Mouse (Mus musculus): ENCODE measurements around the gene Dcdc2c.

Gene Dcdc2c

DNA sequence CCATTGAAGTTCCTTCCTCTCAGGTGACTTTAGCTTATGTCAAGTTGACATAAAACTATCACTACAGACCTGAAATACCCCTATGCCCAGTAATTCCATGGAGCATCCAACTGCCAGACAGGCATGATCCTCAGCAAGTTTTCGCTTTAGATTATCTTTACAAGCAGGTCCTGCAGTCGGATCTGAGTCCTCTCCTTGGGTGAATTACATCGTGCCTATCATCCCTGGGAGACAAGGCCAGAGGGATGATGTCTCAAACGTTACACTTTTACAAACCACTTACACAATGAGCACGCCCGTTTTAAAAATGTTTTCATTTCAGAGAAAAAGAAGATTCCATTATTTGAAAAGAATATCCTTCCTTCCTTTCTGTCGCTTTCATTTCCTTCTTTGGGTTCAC, 91.7 kb downstream of the Dcdc2c start:
- no peak for DNase-seq (ENCODE audit: low read depth, low spot score)

DNA sequence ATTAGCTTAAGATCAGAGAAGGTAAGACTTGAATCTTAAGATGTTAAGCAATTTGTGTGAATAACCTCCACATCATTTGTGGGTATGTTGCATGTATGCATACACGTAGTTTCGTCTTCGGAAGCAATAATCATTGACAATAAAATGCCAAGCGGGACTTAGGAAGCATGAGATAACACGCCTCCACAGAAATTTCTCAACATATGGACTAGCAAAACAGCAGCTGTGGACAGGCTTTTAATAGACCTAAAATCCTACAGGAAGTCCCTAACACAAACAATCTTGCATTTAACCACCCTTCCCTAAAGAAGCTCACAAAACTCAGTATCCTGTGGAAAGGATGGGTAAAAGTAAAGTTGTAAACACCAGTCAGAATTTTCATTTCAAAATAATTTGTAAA, 93.4 kb downstream of the Dcdc2c start:
- no peak for DNase-seq (ENCODE audit: low read depth, low spot score)

DNA sequence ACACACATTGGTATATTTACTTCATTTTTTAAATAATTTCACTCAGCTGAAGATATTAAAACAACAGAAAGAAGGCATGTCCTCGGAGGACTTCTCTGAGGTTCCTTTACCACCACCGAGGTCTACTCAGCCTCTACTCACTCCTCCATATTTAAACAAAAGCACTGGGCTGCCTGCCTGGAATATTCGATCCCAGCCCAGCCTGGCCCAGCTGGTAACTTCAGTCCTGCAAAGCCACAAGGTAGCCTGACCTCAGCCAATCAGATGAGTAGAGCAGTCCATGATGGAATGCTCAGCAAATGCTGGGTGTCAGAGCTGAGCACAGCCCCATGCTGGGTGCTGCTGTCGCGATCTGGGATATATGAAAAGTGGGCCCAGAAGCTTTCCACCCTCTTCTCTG, 115.7 kb downstream of the Dcdc2c start:
- DNase-seq (ENCODE audit: low read depth, low spot score), result no peak

DNA sequence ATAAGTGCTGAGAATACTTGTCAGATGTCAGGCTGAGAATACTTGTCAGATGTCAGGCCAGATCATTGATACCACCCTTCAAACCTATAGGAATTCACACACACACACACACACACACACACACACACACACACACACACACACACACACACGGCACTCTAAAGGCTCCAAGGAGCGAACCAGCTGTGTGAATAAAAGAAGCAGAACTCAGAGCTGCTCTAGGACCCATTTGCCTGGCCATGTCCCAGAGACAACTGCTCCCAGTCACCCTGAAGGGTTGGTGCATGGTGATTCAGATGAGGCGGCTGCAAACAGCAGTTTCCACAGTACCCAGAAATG, 119.5 kb downstream of the Dcdc2c start:
- no peak for DNase-seq (ENCODE audit: low read depth, low spot score)

DNA sequence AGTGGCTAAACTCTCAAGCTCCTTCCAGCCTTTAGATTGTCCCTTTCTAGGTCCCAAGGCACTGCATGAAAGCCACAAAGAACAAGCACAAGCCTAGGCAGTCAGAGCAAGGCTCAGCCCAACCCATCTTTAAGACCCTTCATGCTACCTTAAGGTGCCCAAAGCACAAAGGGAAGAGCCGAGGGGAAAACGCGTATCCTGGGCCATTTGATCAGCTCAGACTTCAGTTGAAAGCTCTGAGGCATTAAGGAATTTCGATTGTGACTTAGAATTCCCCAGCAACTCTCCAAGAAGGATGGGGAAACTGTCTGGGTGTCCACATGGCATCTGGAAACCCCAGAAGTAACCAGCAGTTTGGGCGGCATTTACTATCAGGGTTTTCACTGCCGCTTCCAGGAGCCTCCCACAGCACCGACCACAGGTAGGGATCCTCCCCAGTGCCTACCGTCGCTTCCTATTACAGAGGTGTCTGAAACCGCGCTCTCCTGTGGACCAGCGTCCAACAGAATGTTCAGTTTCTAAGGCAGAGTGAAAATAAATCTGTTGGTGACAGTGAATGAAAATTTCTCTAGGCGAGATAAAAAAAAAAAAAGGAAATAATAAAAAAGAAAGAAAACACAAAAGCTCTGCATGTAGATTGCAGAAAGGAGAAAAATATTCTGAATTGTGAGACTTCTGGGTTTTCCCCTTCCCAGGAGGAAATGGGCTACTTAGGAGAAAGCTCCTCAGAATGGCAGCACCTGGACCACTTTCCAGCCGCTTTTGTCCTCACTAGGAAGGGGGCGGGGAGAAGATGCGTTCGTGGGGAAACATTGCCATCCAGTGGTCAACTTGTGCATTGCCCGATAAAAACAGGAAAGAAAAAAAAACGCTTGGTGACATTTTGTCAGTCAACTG, 120.1 kb downstream of the Dcdc2c start:
- peak; percentile 3 for DNase-seq (ENCODE audit: low read depth, low spot score)

DNA sequence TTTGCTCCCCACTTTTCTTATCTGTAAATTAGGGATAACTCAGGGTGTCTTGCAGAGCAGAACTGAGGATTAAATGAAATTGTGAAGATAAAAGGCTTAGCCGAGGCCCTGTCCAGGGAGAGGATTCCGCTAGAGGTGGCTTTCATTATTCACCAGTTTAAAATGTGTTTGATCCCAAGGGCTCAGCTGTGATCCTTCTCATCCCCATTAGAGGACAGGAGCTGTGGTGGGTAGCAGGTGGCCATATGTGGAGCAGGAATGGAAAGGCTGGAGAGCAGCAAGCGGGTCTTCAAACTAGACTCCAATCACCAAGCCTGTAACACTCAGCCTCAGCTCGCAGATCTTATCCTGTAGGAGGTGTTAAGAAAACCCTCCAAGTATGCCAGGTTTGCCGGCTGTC, 122.3 kb downstream of the Dcdc2c start:
- DNase-seq (ENCODE audit: low read depth, low spot score), result no peak

DNA sequence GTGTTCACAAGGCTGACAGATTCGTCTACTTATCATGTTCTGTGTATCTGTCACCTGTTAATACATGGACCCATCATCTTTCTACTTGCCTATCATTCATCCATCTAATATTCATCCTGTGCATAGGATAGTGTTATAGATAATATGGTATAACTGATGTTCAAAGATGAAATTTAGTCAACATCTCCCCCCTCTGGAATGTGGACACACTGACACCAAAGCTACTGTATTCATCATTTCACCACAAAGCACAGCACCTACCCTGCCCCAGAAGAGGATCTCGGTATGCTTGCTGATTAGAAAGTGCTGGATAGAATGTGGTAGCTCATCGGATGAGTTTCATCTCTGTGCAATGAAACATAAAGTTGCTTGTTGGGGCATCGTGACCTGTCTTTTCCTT, 135.2 kb downstream of the Dcdc2c start:
- no peak for DNase-seq (ENCODE audit: low read depth, low spot score)

DNA sequence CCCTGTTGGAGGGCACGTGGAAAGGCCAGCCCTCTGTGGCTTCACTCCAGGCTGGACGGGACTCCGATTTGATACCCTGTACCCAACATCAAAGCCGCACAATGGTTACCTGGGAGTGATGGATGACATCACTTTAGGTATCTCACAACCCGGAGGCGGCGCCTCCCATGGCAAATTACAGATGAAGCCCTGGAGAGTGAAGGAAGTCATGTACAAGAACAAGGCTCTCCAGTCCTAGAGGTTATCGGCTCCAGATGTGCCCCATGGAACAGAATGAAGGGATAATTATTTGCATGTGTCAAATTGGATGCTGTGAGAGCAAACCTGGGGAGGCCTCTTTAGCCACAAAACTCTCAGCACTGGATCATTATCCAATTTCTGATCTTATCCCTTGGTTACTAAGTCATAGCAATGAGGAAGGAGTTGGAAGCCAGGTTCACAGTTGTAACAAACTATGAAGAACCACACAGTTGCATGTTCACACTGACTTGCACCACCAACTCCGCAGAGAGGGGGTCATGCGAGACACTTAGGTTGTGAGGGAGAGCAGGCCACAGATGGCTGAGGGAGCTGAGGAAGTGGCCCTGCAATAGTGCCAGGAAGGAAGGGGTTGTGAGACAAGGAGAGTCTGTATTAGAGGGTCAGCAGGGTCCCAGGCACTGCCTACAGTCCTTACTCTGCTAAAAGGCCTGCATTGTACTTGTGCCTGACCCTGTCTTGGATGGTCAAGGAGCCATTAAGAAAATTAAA, 144.4 kb downstream of the Dcdc2c start:
- DNase-seq (ENCODE audit: low read depth, low spot score), result no peak

DNA sequence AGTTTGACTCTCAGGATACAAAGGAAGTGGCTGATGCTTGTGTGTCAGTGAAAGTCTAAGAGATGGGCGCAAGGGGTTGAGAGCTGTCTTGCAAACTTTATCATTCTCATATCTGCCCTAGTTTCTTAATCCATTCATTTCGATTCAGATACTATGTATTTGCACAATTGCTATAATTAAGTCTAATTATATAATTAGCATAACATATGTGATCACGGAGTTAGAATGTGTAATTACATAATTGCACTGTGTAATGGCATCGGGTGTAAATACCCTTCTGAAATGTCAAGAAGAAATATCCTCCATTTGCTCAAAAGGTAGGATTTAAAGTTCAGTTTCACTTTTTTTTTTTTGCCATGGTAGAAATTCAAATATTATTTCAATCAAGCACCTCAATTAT, 149.9 kb downstream of the Dcdc2c start:
- no peak for DNase-seq (ENCODE audit: low read depth, low spot score)

DNA sequence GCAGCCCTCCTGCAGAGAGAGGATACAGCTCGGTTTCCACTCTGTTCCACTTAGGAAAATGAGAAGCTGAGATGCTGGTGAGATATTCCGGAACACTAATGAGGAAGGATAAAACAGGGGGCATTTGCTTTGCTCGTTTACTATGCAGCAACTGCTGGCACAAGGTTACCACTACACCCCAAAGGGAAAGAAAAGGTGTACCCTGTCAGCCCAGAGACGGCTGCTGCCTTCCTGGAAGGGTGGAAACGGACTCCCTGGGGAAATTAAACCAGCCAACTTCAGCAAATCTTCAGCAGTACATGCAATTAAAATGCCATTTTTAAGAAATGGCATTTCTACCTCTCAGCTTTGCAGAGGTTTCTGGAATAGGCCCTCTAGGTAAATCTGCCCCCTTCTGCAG, 150.8 kb downstream of the Dcdc2c start:
- DNase-seq (ENCODE audit: low read depth, low spot score), result no peak

DNA sequence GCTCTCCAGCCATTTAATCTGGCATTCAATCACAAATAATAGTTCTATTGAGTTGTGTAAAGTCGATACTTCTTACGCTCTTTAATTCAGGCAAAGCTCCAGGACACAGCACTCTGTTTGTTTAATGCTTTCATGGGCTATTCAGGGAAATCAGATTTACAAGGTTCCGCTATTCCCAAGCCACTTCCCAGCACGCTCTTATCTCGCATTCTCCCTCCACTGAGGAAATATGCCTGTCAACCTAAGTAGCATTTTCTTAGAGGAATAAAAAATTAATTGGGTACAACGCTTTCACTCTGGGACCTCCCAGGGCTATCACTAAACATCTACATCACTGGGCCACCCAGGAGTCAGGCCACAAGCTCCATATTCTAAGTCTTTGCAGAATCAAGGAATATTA, 160.1 kb downstream of the Dcdc2c start:
- DNase-seq (ENCODE audit: low read depth, low spot score), result no peak
